Mouse (Mus musculus) thymus, postnatal 10 days (tissue): ENCODE data around the gene Rnf133.

ENCODE experiments used
- DNase-seq, 2 experiments: peaks; one replicate each; pipeline ENCODE4 v3.0.0; 2021; ENCODE audit warnings: low spot score in 2 of 2

The Rnf133 gene

DNA sequence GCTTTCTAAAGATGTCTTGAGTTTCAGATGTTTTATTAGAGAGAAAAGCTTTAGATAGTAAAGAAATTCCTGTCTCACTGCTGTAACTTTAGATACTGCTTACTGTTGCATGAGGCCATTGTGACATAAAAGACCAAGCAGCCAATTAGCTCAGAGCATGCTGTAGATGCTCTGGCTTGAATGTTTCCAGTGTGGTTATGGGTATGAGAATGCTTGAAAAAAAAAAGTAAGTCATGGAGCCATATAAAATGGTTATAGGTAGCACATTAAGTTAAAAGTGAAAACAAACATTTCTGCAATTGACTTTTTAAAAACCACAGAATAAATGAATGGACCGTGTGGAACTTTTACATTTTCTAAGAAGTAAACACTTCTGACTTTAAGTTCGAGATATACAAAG lies at the start of gene Rnf133:
TSS of gene Rnf133 (minus strand) at position 101 of the 400 bp plus-strand sequence.
- DNase-seq: no peak

DNA sequence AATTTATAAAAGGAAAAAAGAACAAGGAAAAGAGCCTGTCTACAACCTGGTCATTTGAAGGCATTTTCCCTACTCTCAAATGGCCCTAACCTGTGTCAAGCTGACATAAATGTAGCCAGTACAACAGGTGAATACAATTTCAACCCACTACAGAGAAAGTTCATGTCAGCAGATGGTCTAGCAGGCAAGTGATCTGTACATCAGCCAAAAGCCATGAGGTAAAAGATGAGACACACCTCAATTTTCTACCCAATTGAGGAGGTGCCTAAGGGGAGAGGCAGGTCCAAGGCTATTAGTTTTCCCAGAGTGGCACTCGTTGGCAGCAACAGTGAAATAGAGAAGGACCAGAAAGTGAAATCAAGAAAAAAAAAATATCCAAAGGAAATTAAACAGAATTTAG lies 28.1 kb upstream of the Rnf133 start:
- DNase-seq: no peak

DNA sequence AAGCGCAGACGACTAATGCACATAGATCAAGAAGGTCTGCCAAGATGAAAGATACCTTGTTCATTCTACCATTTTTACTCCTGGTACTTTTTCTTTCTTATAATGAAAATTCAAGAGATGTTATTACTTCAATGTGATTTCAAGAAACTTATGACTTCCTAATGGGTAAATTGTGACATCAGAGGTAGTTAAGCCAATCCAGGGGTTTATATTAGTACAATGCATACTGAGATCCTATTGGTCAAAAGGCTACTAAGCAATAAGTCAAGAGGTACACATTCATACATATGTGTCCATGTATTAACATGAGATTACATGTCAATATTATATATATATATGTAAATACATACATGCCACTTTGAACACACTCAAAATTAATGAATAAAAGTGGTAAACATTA lies 4.9 kb upstream of the Rnf133 start, which contains the start of gene Rnf148:
TSS of gene Rnf148 (minus strand) at position 101 of the 400 bp plus-strand sequence.
- no peak for DNase-seq

DNA sequence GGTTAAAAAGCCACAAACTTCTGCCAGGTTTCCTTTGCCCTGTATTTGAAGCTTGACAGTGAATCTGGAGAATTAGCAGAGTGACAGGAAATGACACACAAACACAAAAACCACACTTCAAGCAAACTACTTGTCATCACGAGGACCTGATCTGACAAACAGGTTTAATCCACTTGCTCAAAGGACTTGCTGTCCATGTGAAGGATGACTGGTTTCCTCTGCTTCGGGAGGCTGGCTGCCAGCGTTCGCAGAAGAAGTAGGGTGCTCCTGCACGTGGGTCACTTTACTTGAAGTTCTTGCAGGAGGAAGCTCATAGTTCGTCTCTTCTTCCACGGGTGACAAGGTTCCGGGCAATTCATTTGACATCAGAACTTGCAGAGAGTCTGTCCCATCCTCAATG lies 1.4 kb downstream of the Rnf133 start:
- DNase-seq: no peak

DNA sequence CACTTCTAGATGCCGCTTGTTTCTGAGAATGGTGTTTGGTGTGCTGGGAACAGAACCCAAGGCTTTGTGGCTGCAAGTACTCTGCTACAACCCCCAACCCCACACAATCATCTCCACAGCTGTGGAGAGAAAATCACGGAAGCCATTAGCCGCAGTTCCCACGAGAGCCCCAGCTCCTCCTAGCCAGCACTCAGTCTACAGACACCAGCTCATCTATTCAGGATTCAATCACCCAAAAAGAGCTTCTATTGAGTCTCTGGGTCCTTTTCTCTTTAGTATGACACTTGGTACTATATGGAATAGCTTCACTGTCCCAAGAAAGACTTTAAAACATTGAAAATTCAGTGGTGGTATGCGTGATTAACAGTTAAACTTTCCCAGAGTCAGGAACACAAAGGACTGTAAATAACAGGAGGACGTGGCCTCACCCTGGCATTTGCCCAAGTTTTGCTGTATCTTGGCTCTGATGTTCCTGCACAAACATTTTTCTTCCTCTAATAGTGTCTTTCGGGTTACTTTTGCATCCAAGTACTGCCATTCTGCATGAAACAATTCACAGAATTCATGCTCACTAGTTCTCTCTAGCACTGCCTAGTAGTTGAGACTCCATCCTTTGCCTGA lies 2.4 kb downstream of the Rnf133 start:
- no peak for DNase-seq

DNA sequence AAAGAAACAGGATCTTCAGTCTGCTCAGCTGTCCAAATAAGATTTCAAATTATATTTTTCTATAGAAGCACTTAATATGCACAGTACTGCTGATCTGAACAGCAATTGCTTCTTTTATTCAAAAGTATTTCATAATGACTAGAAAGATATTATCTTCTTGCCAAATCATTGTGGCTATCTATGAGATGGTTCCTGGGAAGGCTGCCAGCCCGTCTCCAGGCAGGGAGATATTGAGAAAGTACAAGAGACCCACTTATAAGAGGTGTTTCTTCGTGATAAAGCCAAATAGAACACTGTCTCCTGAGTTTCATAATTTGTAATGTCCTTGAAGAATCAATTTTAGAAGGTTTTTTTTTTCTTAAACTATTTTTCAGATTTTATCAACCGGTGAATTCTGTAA lies 13.0 kb downstream of the Rnf133 start:
- DNase-seq: no peak

DNA sequence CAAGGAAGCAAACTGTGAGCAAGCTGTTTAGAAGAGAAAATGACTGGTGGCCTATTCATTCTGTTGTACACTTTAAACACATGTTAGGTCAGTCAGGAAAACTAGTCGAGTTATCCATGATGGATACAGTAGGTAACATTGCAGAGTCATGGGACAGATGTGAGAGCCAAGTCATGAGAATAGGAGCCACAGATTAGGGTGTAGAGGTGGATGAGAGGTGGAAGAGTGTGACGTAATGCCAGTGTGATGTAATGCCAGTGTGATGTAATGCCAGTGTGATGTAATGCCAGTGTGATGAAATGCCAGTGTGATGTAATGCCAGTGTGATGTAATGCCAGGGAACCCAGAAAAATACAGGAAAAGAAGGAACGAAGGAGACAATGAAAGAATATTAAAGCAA lies 14.9 kb downstream of the Rnf133 start:
- no peak for DNase-seq

DNA sequence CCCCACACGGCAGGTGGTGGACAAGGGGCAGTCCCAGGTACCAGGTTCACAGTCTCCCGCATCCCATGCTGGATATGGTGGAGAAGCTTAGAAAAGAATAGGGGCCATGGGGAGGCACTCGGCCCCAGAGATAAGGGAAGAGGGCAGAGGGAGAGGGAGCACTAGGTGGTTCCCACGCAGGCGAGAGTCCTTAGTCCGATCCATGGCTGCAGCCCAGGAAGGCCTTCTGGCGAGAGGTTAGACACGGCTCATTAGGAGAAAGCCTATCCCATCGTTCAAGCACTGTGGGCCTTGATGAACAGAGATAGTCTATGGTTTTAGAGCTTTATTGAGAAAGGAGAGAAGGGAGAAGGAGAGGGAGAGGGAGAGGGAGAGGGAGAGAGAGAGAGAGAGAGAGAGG lies 16.1 kb downstream of the Rnf133 start:
- no peak for DNase-seq

DNA sequence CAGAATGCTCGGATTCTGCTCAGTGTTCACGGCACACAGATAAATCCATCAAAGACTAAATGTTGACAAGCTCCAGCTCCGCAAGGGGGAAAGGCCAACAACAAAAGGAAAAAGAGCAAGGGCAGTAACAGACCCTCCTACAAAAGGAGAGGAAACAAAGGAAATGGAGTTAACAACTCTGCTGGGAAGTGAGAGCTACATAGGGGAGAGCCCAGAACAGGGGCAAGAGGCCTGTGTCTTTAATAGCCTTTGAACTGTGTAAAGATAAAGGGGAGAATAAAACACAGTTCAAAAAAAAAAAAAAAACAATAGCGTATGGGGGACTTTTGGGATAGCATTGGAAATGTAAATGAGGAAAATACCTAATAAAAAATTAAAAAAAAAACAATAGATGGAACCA lies 19.6 kb downstream of the Rnf133 start:
- no peak for DNase-seq
